8 mouse cellular contexts compared by ENCODE assay signal in the genomic region with DNA sequence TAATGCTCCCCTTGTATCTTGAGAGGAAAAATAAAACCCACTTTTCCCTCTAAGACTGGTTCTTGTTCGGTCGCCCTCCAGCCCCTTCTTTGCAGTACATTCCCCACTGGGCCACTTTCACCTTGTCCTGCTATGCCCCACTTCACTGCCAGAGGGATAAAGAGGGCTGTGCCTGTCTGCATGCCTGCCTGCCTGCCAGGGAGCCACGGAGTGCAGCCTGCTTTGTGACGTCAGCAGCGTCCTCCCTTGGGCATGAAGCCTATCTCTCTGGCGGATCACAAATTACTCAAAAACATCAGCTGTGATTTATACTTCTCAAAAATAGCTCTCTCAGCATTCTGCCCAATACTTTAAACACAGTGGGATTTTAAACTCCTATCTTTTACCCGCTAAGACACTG. TPM values are rescaled to one million over a fixed set of nuclear protein-coding genes. Genes with fewer than 3 reads are reported as not detected.
DNase-seq lines count a peak whose midpoint lies in the region; ATAC-seq and TF ChIP-seq lines count a peak whose summit lies in the region.

No protein-coding gene starts in this region.

- no peak for TF ChIP-seq POLR2A in limb, embryonic 14.5 days (IDR thresholded peaks at IDR 0.05; ENCODE audit: borderline replicate concordance, extremely low read depth, insufficient read depth, insufficient read length)

- H3K9ac ChIP-seq in limb, embryonic 14.5 days (ENCODE audit: low read depth, low read length, severe bottlenecking), result no peak overlapping the region
- H3K9ac ChIP-seq in heart, embryonic 14.5 days (ENCODE audit: low read length), result no peak overlapping the region
- H3K9ac ChIP-seq in stomach, postnatal 0 days (ENCODE audit: low read length), result no peak overlapping the region

- peaks cover 13% of the 10 kb centered on the region; the same call in 1 of the 2 replicates for H3K4me1 ChIP-seq in limb, embryonic 14.5 days (ENCODE audit: control insufficient read depth, insufficient read depth, low read length)
- peaks cover 13% of the 10 kb centered on the region for H3K4me1 ChIP-seq in limb, embryonic 10.5 days
- H3K4me1 ChIP-seq in heart, embryonic 14.5 days (ENCODE audit: control insufficient read depth in 2 of 2, insufficient read depth in 2 of 2, low read length in 2 of 2), result peaks cover 3 to 5% of the 10 kb centered on the region in 2 experiments; a peak in 2 of 4 replicates
- H3K4me1 ChIP-seq in stomach, postnatal 0 days (replicated peaks; ENCODE audit: control insufficient read depth, insufficient read depth), result no peaks in the 10 kb centered on the region

- no peaks in the 10 kb centered on the region for H3K36me3 ChIP-seq in limb, embryonic 14.5 days (ENCODE audit: control insufficient read depth, insufficient read depth, low read length)
- H3K36me3 ChIP-seq in limb, embryonic 10.5 days, result no peaks in the 10 kb centered on the region
- no peaks in the 10 kb centered on the region for H3K36me3 ChIP-seq in heart, embryonic 14.5 days (ENCODE audit: control insufficient read depth, insufficient read depth, low read length)
- no peaks in the 10 kb centered on the region for H3K36me3 ChIP-seq in stomach, postnatal 0 days (ENCODE audit: control insufficient read depth, insufficient read depth, low read length)

- no peak overlapping the region for H3K27ac ChIP-seq in limb, embryonic 14.5 days (replicated peaks; ENCODE audit: low read depth, low read length)
- H3K27ac ChIP-seq in limb, embryonic 10.5 days, result no peak overlapping the region
- H3K27ac ChIP-seq in heart, embryonic 14.5 days (replicated peaks in 1 of 2; ENCODE audit: control insufficient read depth in 1 of 2, insufficient read depth in 1 of 2, low read depth in 2 of 2, low read length in 2 of 2), result no peak overlapping the region
- no peak overlapping the region for H3K27ac ChIP-seq in stomach, postnatal 0 days (replicated peaks)

- WGBS in limb, embryonic 14.5 days, result 28% methylated on average over 7 of the region's 7 CpGs
- 34% methylated on average over 7 of the region's 7 CpGs for WGBS in limb, embryonic 10.5 days
- WGBS in heart, embryonic 14.5 days, result 30% methylated on average over 7 of the region's 7 CpGs
- WGBS in stomach, postnatal 0 days, result 29% methylated on average over 7 of the region's 7 CpGs

- H3K9me3 ChIP-seq in limb, embryonic 14.5 days (ENCODE audit: control insufficient read depth, low read length), result no peaks in the 10 kb centered on the region
- H3K9me3 ChIP-seq in limb, embryonic 10.5 days (replicated peaks), result no peaks in the 10 kb centered on the region
- no peaks in the 10 kb centered on the region for H3K9me3 ChIP-seq in heart, embryonic 14.5 days (ENCODE audit: control insufficient read depth, low read length)
- no peaks in the 10 kb centered on the region for H3K9me3 ChIP-seq in stomach, postnatal 0 days (ENCODE audit: control insufficient read depth, low read length)

- no peak overlapping the region for H3K4me3 ChIP-seq in limb, embryonic 14.5 days (replicated peaks; ENCODE audit: low read length)
- H3K4me3 ChIP-seq in limb, embryonic 10.5 days, result no peak overlapping the region
- no peak overlapping the region for H3K4me3 ChIP-seq in heart, embryonic 14.5 days (ENCODE audit: control insufficient read depth in 1 of 2, insufficient read depth in 1 of 2, low read depth in 1 of 2, low read length in 2 of 2)
- no peak overlapping the region for H3K4me3 ChIP-seq in stomach, postnatal 0 days (ENCODE audit: low read depth, low read length)

- 0 out of 2 replicates have a peak overlapping the region, but pooled peaks have one; percentile 13 for H3K4me2 ChIP-seq in limb, embryonic 14.5 days (replicated peaks; ENCODE audit: low read depth, low read length, severe bottlenecking)
- H3K4me2 ChIP-seq in heart, embryonic 14.5 days (ENCODE audit: low read length), result peak overlapping the region; percentile 22; the same call in 1 of the 2 replicates
- H3K4me2 ChIP-seq in stomach, postnatal 0 days (replicated peaks; ENCODE audit: low read depth), result no peak overlapping the region

- no peak for TF ChIP-seq EP300 in stomach, postnatal 0 days (optimal IDR thresholded peaks at IDR 0.05)

- peak; percentile 9; the same call in 1 of the 2 replicates for TF ChIP-seq CTCF in stomach, postnatal 0 days (IDR thresholded peaks at IDR 0.05; ENCODE audit: low read depth)

- DNase-seq in limb, embryonic 14.5 days (ENCODE audit: low spot score), result no peak
- no peak for DNase-seq in limb, embryonic 10.5 days (ENCODE audit: low spot score)
- peak; percentile 77 for DNase-seq in cerebellum, adult 11-12 months
- peak; percentile 33 to 40 for DNase-seq in layer of hippocampus, postnatal 36 days
- peak; percentile 44 for DNase-seq in stomach, postnatal 0 days (ENCODE audit: low spot score)
- DNase-seq in thymus, adult 18-20 months, result no peak

- no peak for ATAC-seq in limb, embryonic 14.5 days (ENCODE audit: low FRiP score, low read depth)
- no peak for ATAC-seq in heart, embryonic 14.5 days (ENCODE audit: insufficient number of reproducible peaks, insufficient read depth, low FRiP score, low read depth)
- ATAC-seq in stomach, postnatal 0 days (ENCODE audit: low FRiP score, low TSS enrichment), result no peak
- ATAC-seq in erythroblast, adult 5-6 weeks (replicated peaks; ENCODE audit: low FRiP score, poor library complexity, severe bottlenecking), result no peak

- peaks cover 11% of the 10 kb centered on the region for H3K27me3 ChIP-seq in limb, embryonic 14.5 days (ENCODE audit: control insufficient read depth, insufficient read depth, low read length)
- peaks cover 39% of the 10 kb centered on the region for H3K27me3 ChIP-seq in limb, embryonic 10.5 days (ENCODE audit: low read depth, poor library complexity, severe bottlenecking)
- H3K27me3 ChIP-seq in heart, embryonic 14.5 days (ENCODE audit: control insufficient read depth, insufficient read depth, low read length), result peaks cover 32% of the 10 kb centered on the region
- H3K27me3 ChIP-seq in stomach, postnatal 0 days (ENCODE audit: control insufficient read depth, insufficient read depth, low read length), result 0 out of 2 replicates have a peak, but pooled peaks cover 2% of the 10 kb centered on the region

RNA-seq across cellular contexts. Expression of gene Tmem266, which starts 6.2 kb away (rescaled TPM):
- 1.3 and 2.0 TPM in 2 replicates for polyA plus RNA-seq in limb, embryonic 14.5 days (2012; rRNA removed)
- polyA plus RNA-seq in limb, embryonic 14.5 days (2014; fragmentation: Nextera tagmentation; extraction: Ambion mirVana), result 0.40 and 0.66 TPM in 2 replicates
- polyA plus RNA-seq in limb, embryonic 10.5 days (2016; fragmentation: Nextera tagmentation; extraction: Ambion mirVana), result 0.23 and 0.49 TPM in 2 replicates
- 0.16 TPM in 1 of 2 replicates, not detected in the other for polyA plus RNA-seq in heart, embryonic 14.5 days (2014; fragmentation: Nextera tagmentation; extraction: Ambion mirVana)
- 1 to 10 TPM; 5.0 to 6.7 TPM for total RNA-seq in layer of hippocampus, postnatal 36 days (2021)
- 0.51 and 0.62 TPM in 2 replicates for polyA plus RNA-seq in stomach, postnatal 0 days (2015; fragmentation: Nextera tagmentation; extraction: Ambion mirVana)
- not detected in 2 replicates for total RNA-seq in erythroblast, adult 5-6 weeks (2015; ENCODE audit: low replicate concordance)
- not detected in 2 replicates for total RNA-seq in erythroblast, adult 5-6 weeks (2017; ENCODE audit: low replicate concordance)

RNA-seq across cellular contexts. Expression of gene Nrg4, which starts 6.3 kb away (rescaled TPM):
- polyA plus RNA-seq in limb, embryonic 14.5 days (2012; rRNA removed), result 0.99 and 1.1 TPM in 2 replicates
- 1.6 and 1.8 TPM in 2 replicates for polyA plus RNA-seq in limb, embryonic 14.5 days (2014; fragmentation: Nextera tagmentation; extraction: Ambion mirVana)
- polyA plus RNA-seq in limb, embryonic 10.5 days (2016; fragmentation: Nextera tagmentation; extraction: Ambion mirVana), result 1.1 and 1.4 TPM in 2 replicates
- polyA plus RNA-seq in heart, embryonic 14.5 days (2014; fragmentation: Nextera tagmentation; extraction: Ambion mirVana), result 1.7 and 2.0 TPM in 2 replicates
- total RNA-seq in layer of hippocampus, postnatal 36 days (2021), result 1 to 10 TPM in 1 of 2 experiments, not detected in 1; 1.1 TPM
- polyA plus RNA-seq in stomach, postnatal 0 days (2015; fragmentation: Nextera tagmentation; extraction: Ambion mirVana), result 1.1 and 1.6 TPM in 2 replicates
- total RNA-seq in erythroblast, adult 5-6 weeks (2015; ENCODE audit: low replicate concordance), result 2.1 TPM in 2 replicates
- 1.7 and 2.4 TPM in 2 replicates for total RNA-seq in erythroblast, adult 5-6 weeks (2017; ENCODE audit: low replicate concordance)

Comparison
In these comparisons a context has a peak if more than half of its experiments do, and no peak if none do; other contexts are left out.
1. DNase-seq: peak in cerebellum, adult 11-12 months (single experiment), layer of hippocampus, postnatal 36 days (2 of 2) and stomach, postnatal 0 days (single experiment); none in limb, embryonic 14.5 days (single experiment), limb, embryonic 10.5 days (single experiment) and thymus, adult 18-20 months (0 of 2).